Mouse (Mus musculus): ENCODE measurements around the gene Col20a1.

DNA sequence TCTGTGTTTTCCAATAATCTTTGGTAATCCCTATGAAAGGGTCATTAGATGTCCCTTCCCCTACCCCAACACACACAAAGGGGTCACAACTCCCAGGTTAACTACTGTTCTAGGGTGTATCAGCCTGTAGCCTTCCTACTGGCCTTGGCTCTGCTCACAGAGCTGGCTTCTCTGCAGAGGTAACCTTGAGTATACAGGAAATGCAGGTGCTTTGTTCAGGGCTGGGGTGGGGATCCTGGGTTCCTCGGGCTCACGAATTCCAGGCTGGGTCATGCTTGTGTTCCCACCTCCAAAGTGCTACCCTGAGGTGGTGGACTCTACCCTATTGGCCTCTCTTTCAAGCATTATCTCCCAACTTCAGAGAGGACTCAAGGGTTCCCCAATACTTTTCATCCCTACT lies 700 bp upstream of the Col20a1 start:
- TF ChIP-seq CTCF (IDR thresholded peaks at IDR 0.05; ENCODE audit: low read depth) (no peak), EP300 (IDR thresholded peaks at IDR 0.05; ENCODE audit: low read depth) (no peak)
